Mouse (Mus musculus) left cerebral cortex, postnatal 36 days (tissue): Measurements from ENCODE around the gene Kansl2. TPM values are rescaled to one million over a fixed set of nuclear protein-coding genes. Genes with fewer than 3 reads are reported as not detected.

Source experiments
- microRNA-seq: library from miRNA; unstranded; fragments of <30 nt; microRNA quantifications from one replicate; pipeline ENCODE4 v1.2.0, GENCODE M21; 2022
- total RNA-seq, 2 experiments: library from RNA; stranded (reverse); gene quantifications; 2 replicates each; pipeline ENCODE4 v1.2.3; 2021

Gene Kansl2
- total RNA-seq, 2 experiments from 2014 or later: 58.9 to 60.9 TPM

Small RNAs within 50 kb of the gene (microRNA-seq; reads per million reads assigned to microRNA genes)
- gene Mir1291: 5.3 reads per million, percentile 18 among the genes with 10 or more reads in this experiment

Other genes starting within 250 kb of the Kansl2 start
- 1 to 10 TPM; 6.7 to 7.5 TPM for gene Zfp641, start 238.1 kb downstream of the Kansl2 start, total RNA-seq
- not detected for gene Olfr285, start 216.9 kb downstream of the Kansl2 start, total RNA-seq
- gene Olfr284, start 193.3 kb downstream of the Kansl2 start, total RNA-seq: not detected
- not detected for gene Olfr283, start 153.3 kb downstream of the Kansl2 start, total RNA-seq
- not detected for gene Olfr282, start 103.0 kb downstream of the Kansl2 start, total RNA-seq
- not detected for gene Olfr281, start 81.7 kb downstream of the Kansl2 start, total RNA-seq
- gene OR5BS1P, start 64.4 kb downstream of the Kansl2 start, total RNA-seq: not detected
- not detected for gene Lalba, start 51.5 kb downstream of the Kansl2 start, total RNA-seq
- not detected for gene Olfr279, start 41.9 kb downstream of the Kansl2 start, total RNA-seq
- gene Ccnt1, start 36.7 kb upstream of the Kansl2 start, total RNA-seq: 10 to 100 TPM; 37.0 to 45.6 TPM
- not detected for gene 4930415O20Rik, start 36.7 kb upstream of the Kansl2 start, total RNA-seq
- 10 to 100 TPM; 41.5 to 58.4 TPM for gene Adcy6, start 75.8 kb upstream of the Kansl2 start, total RNA-seq
- gene Cacnb3, start 96.6 kb upstream of the Kansl2 start, total RNA-seq: 100 to 1,000 TPM; 273 to 276 TPM
- gene Ddx23, start 128.6 kb upstream of the Kansl2 start, total RNA-seq: 10 to 100 TPM; 80.2 to 82.7 TPM
- gene Rnd1, start 143.2 kb upstream of the Kansl2 start, total RNA-seq: 10 to 100 TPM; 29.4 to 32.6 TPM
- gene Ccdc65, start 173.9 kb upstream of the Kansl2 start, total RNA-seq: 10 to 100 TPM; 12.5 to 14.4 TPM
- 1 to 10 TPM; 1.5 to 2.1 TPM for gene Fkbp11, start 193.9 kb upstream of the Kansl2 start, total RNA-seq
- 100 to 1,000 TPM; 721 to 734 TPM for gene Arf3, start 228.9 kb upstream of the Kansl2 start, total RNA-seq
- 1 to 10 TPM in 1 of 2 experiments, under 1 TPM in 1; 0.59 to 1.1 TPM for gene Wnt10b, start 243.9 kb upstream of the Kansl2 start, total RNA-seq